Mouse (Mus musculus) midbrain, postnatal 0 days (tissue): ENCODE results near the gene Olfr462. TPM values are rescaled to one million over a fixed set of nuclear protein-coding genes. Genes with fewer than 3 reads are reported as not detected.

ENCODE experiments used
- ATAC-seq: fragments of 200-750 bp; cut with Nextera tagmentation; 2 replicates; pipeline ENCODE4 v1.8.0; 2017; ENCODE audit warnings: moderate number of reproducible peaks, mild to moderate bottlenecking, moderate TSS enrichment, moderate library complexity; ENCODE audit not compliant: low FRiP score
- DNase-seq: peaks from one replicate; pipeline ENCODE4 v3.0.0-alpha.2; 2015; ENCODE audit warnings: low spot score
- H3K27ac ChIP-seq: fragments of 300-500 bp; sonication (generic); 2 replicates; pipeline ENCODE4 v1.5.1; 2014; ENCODE audit warnings: low read depth, mild to moderate bottlenecking, low read length, mixed read lengths
- H3K27me3 ChIP-seq: fragments of 300-500 bp; sonication (generic); 2 replicates; pipeline ENCODE4 v1.6.1; 2014; ENCODE audit warnings: low read length, control low read depth, mixed read lengths; ENCODE audit not compliant: insufficient read depth
- H3K36me3 ChIP-seq: fragments of 300-500 bp; sonication (generic); 2 replicates; pipeline ENCODE4 v1.6.1; 2014; ENCODE audit warnings: low read length, control low read depth, mixed read lengths; ENCODE audit not compliant: insufficient read depth
- H3K4me1 ChIP-seq: fragments of 300-500 bp; sonication (generic); 2 replicates; pipeline ENCODE4 v1.6.1; 2014; ENCODE audit warnings: mild to moderate bottlenecking, control low read depth, antibody characterized with exemption, low read length, mixed read lengths; ENCODE audit not compliant: insufficient read depth
- H3K4me2 ChIP-seq: fragments of 300-500 bp; sonication (generic); 2 replicates; pipeline ENCODE4 v1.6.1; 2014; ENCODE audit warnings: low read depth, mild to moderate bottlenecking, low read length, mixed read lengths; ENCODE audit not compliant: poor library complexity, severe bottlenecking
- H3K4me3 ChIP-seq: fragments of 300-500 bp; sonication (generic); 2 replicates; pipeline ENCODE4 v1.5.1; 2014; ENCODE audit warnings: low read depth, mild to moderate bottlenecking, low read length, moderate library complexity
- H3K9ac ChIP-seq: fragments of 300-500 bp; sonication (generic); replicated peaks from 2 replicates; pipeline ENCODE4 v1.6.1; 2014; ENCODE audit warnings: mild to moderate bottlenecking, low read length, moderate library complexity, mixed read lengths; ENCODE audit not compliant: poor library complexity, severe bottlenecking
- H3K9me3 ChIP-seq: fragments of 300-500 bp; sonication (generic); 2 replicates; pipeline ENCODE4 v1.6.1; 2016; ENCODE audit warnings: low read length, control low read depth
- CTCF ChIP-seq: IDR thresholded peaks from 2 replicates; pipeline ENCODE4 v1.5.1; 2016; ENCODE audit warnings: antibody characterized with exemption, mild to moderate bottlenecking
- WGBS: fragments of 180-500 bp; shearing (Covaris S2); extraction: QIAGEN DNeasy Blood & Tissue Kit; methylation state at CpG from one replicate; pipeline ENCODE4 v1.1.7; 2014; 5-methylcytosine and 5-hydroxymethylcytosine counted together
- polyA plus RNA-seq: library from polyadenylated mRNA; unstranded; fragments of >200 nt; fragmentation: Nextera tagmentation; extraction: Ambion mirVana; gene quantifications from 2 replicates; pipeline ENCODE4 v1.2.1, GENCODE M21; 2015
- total RNA-seq: library from RNA; depleted of rRNA; stranded (reverse); fragments of >200 nt; gene quantifications from 2 replicates; pipeline ENCODE4 v1.2.3, GENCODE M21; 2014; rRNA removed

Olfr462 gene
- total and polyA plus RNA-seq, 2 experiments from 2014 or later, result not detected

DNA sequence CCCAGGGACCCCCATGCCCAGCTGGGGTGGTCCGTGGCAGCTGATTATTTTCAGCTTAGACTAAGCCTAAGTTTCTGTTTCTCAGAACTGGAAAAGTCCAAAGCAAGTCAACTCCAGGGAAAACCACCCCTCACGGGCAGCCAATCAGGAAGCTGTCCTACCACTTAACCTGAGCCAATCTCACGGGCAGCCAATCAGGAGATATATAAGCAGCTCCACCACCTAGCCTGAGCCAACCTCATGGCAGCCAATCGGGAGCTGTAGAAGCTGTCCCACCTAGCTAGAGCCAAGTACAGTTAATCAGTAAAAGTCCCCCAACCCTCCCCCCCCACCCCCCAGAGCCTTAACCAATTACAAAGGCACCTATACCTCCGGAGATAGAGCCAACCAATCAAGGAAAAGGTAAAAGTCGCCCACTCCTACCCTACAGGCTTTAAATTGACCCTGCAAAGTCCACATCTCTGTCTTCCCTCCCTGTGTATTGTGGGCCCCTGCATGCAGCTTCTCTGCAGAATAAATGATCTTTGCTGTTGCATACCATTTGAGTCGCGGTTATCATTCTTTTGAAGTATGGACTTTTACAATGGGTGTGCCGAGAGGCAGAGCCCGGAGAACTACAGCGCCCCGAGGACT, 45.0 kb downstream of the Olfr462 start:
- H3K4me2 ChIP-seq, result no peak overlapping the region
- no peaks in the 10 kb centered on the region for H3K27me3 ChIP-seq
- no peak overlapping the region for H3K27ac ChIP-seq
- no peak for ATAC-seq
- H3K4me3 ChIP-seq, result no peak overlapping the region
- no peak for DNase-seq
- H3K36me3 ChIP-seq, result no peaks in the 10 kb centered on the region
- no peak overlapping the region for H3K9ac ChIP-seq
- no peaks in the 10 kb centered on the region for H3K9me3 ChIP-seq
- TF ChIP-seq CTCF, result no peak
- WGBS, result 78% methylated on average over 12 of the region's 12 CpGs
- H3K4me1 ChIP-seq, result no peaks in the 10 kb centered on the region

- H3K4me2 ChIP-seq, result no peak overlapping the region
- no peak overlapping the region for H3K27ac ChIP-seq
- H3K27me3 ChIP-seq, result no peaks in the 10 kb centered on the region
- H3K9ac ChIP-seq, result no peak overlapping the region
- DNase-seq (no peak), ATAC-seq (no peak)
- no peaks in the 10 kb centered on the region for H3K9me3 ChIP-seq
- no peak overlapping the region for H3K4me3 ChIP-seq
- TF ChIP-seq CTCF, result no peak
- H3K4me1 ChIP-seq, result no peaks in the 10 kb centered on the region
- H3K36me3 ChIP-seq, result no peaks in the 10 kb centered on the region
- WGBS, result 85% methylated on average over 3 of the region's 3 CpGs
These were observed 50.6 kb downstream of the Olfr462 start for GRCm38 (mm10) chr11:87841436-87841835.

GRCm38 (mm10) chr11:87840676-87841075, 51.4 kb downstream of the Olfr462 start:
- no peak for DNase-seq
- Histone ChIP-seq H3K4me1 (no peaks in the 10 kb centered on the region), H3K36me3 (no peaks in the 10 kb centered on the region), H3K9me3 (no peaks in the 10 kb centered on the region), H3K27ac (no peak overlapping the region), H3K27me3 (no peaks in the 10 kb centered on the region), H3K4me2 (no peak overlapping the region), H3K4me3 (no peak overlapping the region), H3K9ac (no peak overlapping the region)
- no peak for TF ChIP-seq CTCF
- ATAC-seq, result no peak
- 91% methylated on average over 8 of the region's 8 CpGs for WGBS

Other genes with a start within 250 kb of the Olfr462 start
- 2.8 and 5.0 TPM in 2 replicates for gene Rnf43, start 229.5 kb downstream of the Olfr462 start, total RNA-seq
- gene Rnf43, start 229.5 kb downstream of the Olfr462 start, polyA plus RNA-seq, result 0.56 and 0.93 TPM in 2 replicates
- 47.8 and 55.4 TPM in 2 replicates for gene Supt4a, start 154.7 kb downstream of the Olfr462 start, total RNA-seq
- gene Supt4a, start 154.7 kb downstream of the Olfr462 start, polyA plus RNA-seq, result 122 and 128 TPM in 2 replicates
- 206 and 215 TPM in 2 replicates for gene Tspoap1, start 131.7 kb downstream of the Olfr462 start, total RNA-seq
- gene Tspoap1, start 131.7 kb downstream of the Olfr462 start, polyA plus RNA-seq, result 47.3 and 57.8 TPM in 2 replicates
- gene Mpo, start 98.7 kb downstream of the Olfr462 start, total RNA-seq, result 0.19 TPM in 1 of 2 replicates, not detected in the other
- gene Mpo, start 98.7 kb downstream of the Olfr462 start, polyA plus RNA-seq, result 0.20 TPM in 1 of 2 replicates, not detected in the other
- gene Lpo, start 64.0 kb downstream of the Olfr462 start, total RNA-seq, result 1.5 and 2.5 TPM in 2 replicates
- 3.8 and 4.0 TPM in 2 replicates for gene Lpo, start 64.0 kb downstream of the Olfr462 start, polyA plus RNA-seq
- 9.1 and 16.0 TPM in 2 replicates for gene Mks1, start 39.1 kb downstream of the Olfr462 start, total RNA-seq
- gene Mks1, start 39.1 kb downstream of the Olfr462 start, polyA plus RNA-seq, result 8.5 and 10.5 TPM in 2 replicates
- 0.94 and 1.4 TPM in 2 replicates for gene Epx, start 16.7 kb downstream of the Olfr462 start, total RNA-seq
- gene Epx, start 16.7 kb downstream of the Olfr462 start, polyA plus RNA-seq, result 1.2 and 1.7 TPM in 2 replicates
- gene Olfr463, start 5.1 kb upstream of the Olfr462 start, total RNA-seq, result not detected in 2 replicates
- 0.09 TPM in 1 of 2 replicates, not detected in the other for gene Olfr463, start 5.1 kb upstream of the Olfr462 start, polyA plus RNA-seq
- 0.22 and 0.24 TPM in 2 replicates for gene Olfr464, start 28.7 kb upstream of the Olfr462 start, total RNA-seq
- not detected in 2 replicates for gene Olfr464, start 28.7 kb upstream of the Olfr462 start, polyA plus RNA-seq
- 72.1 and 89.8 TPM in 2 replicates for gene Dynll2, start 95.3 kb upstream of the Olfr462 start, total RNA-seq
- gene Dynll2, start 95.3 kb upstream of the Olfr462 start, polyA plus RNA-seq, result 54.5 and 56.8 TPM in 2 replicates
- 280 and 374 TPM in 2 replicates for gene Srsf1, start 155.1 kb upstream of the Olfr462 start, total RNA-seq
- 111 and 125 TPM in 2 replicates for gene Srsf1, start 155.1 kb upstream of the Olfr462 start, polyA plus RNA-seq
- gene Vezf1, start 176.0 kb upstream of the Olfr462 start, total RNA-seq, result 31.4 and 40.6 TPM in 2 replicates
- gene Vezf1, start 176.0 kb upstream of the Olfr462 start, polyA plus RNA-seq, result 29.7 and 30.9 TPM in 2 replicates
- 38.8 and 40.2 TPM in 2 replicates for gene Cuedc1, start 205.8 kb upstream of the Olfr462 start, total RNA-seq
- gene Cuedc1, start 205.8 kb upstream of the Olfr462 start, polyA plus RNA-seq, result 32.7 and 37.5 TPM in 2 replicates